Comparison of ENCODE assay signal across 28 mouse cellular contexts in genomic region chr15:41986264-41986663, GRCm38 (mm10).
DNase-seq lines count a peak whose midpoint lies in the region; ATAC-seq and TF ChIP-seq lines count a peak whose summit lies in the region.
"Had no signal": no experiment of that assay in that cellular context is flagged by ENCODE, and none has a peak within 500 bp of the region (broad histone marks: within the 10 kb centered on the region; RNA-seq: fewer than 3 reads in every experiment).

No protein-coding gene starts in this region.

- ATAC-seq in frontal cortex, adult (ENCODE audit: low TSS enrichment), result 0 out of 2 replicates have a peak, but pooled peaks have one; percentile 27
- ATAC-seq in kidney, postnatal 0 days (replicated peaks; ENCODE audit: low FRiP score, low read depth), result no peak
- no peak for ATAC-seq in midbrain, embryonic 11.5 days (ENCODE audit: low FRiP score)
- no peak for ATAC-seq in midbrain, embryonic 14.5 days (ENCODE audit: low FRiP score, low TSS enrichment)
- no peak for ATAC-seq in stomach, postnatal 0 days (ENCODE audit: low FRiP score, low TSS enrichment)
- ATAC-seq: CD4-positive, CD25-positive, alpha-beta regulatory T cell, adult 4 months; forebrain, embryonic 14.5 days; inflammation-experienced regulatory T-cells, adult 6 months had no signal

- no peaks in the 10 kb centered on the region for H3K27me3 ChIP-seq in kidney, postnatal 0 days (ENCODE audit: insufficient read depth, low read length)
- H3K27me3 ChIP-seq in midbrain, embryonic 11.5 days (ENCODE audit: control insufficient read depth, insufficient read depth, low read length), result no peaks in the 10 kb centered on the region
- H3K27me3 ChIP-seq in midbrain, embryonic 14.5 days (ENCODE audit: control insufficient read depth, insufficient read depth, low read length), result no peaks in the 10 kb centered on the region
- H3K27me3 ChIP-seq in stomach, postnatal 0 days (ENCODE audit: control insufficient read depth, insufficient read depth, low read length), result no peaks in the 10 kb centered on the region
- H3K27me3 ChIP-seq: embryonic facial prominence, embryonic 12.5 days; heart, embryonic 15.5 days; limb, embryonic 13.5 days; midbrain, embryonic 12.5 days had no signal

- H3K4me2 ChIP-seq in kidney, postnatal 0 days (ENCODE audit: low read length), result no peak overlapping the region
- no peak overlapping the region for H3K4me2 ChIP-seq in midbrain, embryonic 11.5 days
- H3K4me2 ChIP-seq in midbrain, embryonic 14.5 days (ENCODE audit: low read length), result no peak overlapping the region
- H3K4me2 ChIP-seq in stomach, postnatal 0 days (replicated peaks; ENCODE audit: low read depth), result no peak overlapping the region
- H3K4me2 ChIP-seq: embryonic facial prominence, embryonic 12.5 days; heart, embryonic 15.5 days; hindbrain, embryonic 14.5 days; limb, embryonic 13.5 days; liver, embryonic 11.5 days; midbrain, embryonic 12.5 days had no signal

- no peak overlapping the region for H3K27ac ChIP-seq in kidney, postnatal 0 days
- H3K27ac ChIP-seq in midbrain, embryonic 11.5 days (ENCODE audit: low read depth, low read length), result no peak overlapping the region
- H3K27ac ChIP-seq in midbrain, embryonic 14.5 days (replicated peaks; ENCODE audit: low read depth, low read length), result no peak overlapping the region
- H3K27ac ChIP-seq in stomach, postnatal 0 days (replicated peaks), result no peak overlapping the region
- H3K27ac ChIP-seq: embryonic facial prominence, embryonic 12.5 days; heart, embryonic 10.5 days; heart, embryonic 15.5 days; hindbrain, embryonic 14.5 days; limb, embryonic 13.5 days; midbrain, embryonic 12.5 days had no signal

- H3K9me3 ChIP-seq in kidney, postnatal 0 days (replicated peaks; ENCODE audit: low read length), result no peaks in the 10 kb centered on the region
- no peaks in the 10 kb centered on the region for H3K9me3 ChIP-seq in midbrain, embryonic 11.5 days (ENCODE audit: control insufficient read depth, low read length)
- no peaks in the 10 kb centered on the region for H3K9me3 ChIP-seq in midbrain, embryonic 14.5 days (ENCODE audit: control insufficient read depth, low read length)
- H3K9me3 ChIP-seq in stomach, postnatal 0 days (ENCODE audit: control insufficient read depth, low read length), result no peaks in the 10 kb centered on the region
- H3K9me3 ChIP-seq: embryonic facial prominence, embryonic 12.5 days; heart, embryonic 10.5 days; heart, embryonic 15.5 days; limb, embryonic 13.5 days; midbrain, embryonic 12.5 days had no signal

- H3K4me3 ChIP-seq in kidney, postnatal 0 days (replicated peaks; ENCODE audit: low read depth, low read length), result no peak overlapping the region
- H3K4me3 ChIP-seq in midbrain, embryonic 11.5 days (ENCODE audit: low read depth, low read length), result no peak overlapping the region
- H3K4me3 ChIP-seq in midbrain, embryonic 14.5 days (replicated peaks; ENCODE audit: low read depth, low read length), result no peak overlapping the region
- no peak overlapping the region for H3K4me3 ChIP-seq in stomach, postnatal 0 days (ENCODE audit: low read depth, low read length)
- H3K4me3 ChIP-seq: embryonic facial prominence, embryonic 12.5 days; heart, embryonic 10.5 days; heart, embryonic 15.5 days; limb, embryonic 13.5 days; midbrain, embryonic 12.5 days had no signal

- no peak for TF ChIP-seq EP300 in stomach, postnatal 0 days (optimal IDR thresholded peaks at IDR 0.05)

- no peak for DNase-seq in frontal cortex, postnatal 36 days (ENCODE audit: low spot score in 2 of 2)
- DNase-seq in kidney, postnatal 0 days (ENCODE audit: low spot score), result peak; percentile 23
- DNase-seq in kidney, adult 11 months, result no peak
- peak; percentile 54 for DNase-seq in midbrain, embryonic 11.5 days (ENCODE audit: low spot score, missing footprints)
- no peak for DNase-seq in midbrain, embryonic 14.5 days
- no peak for DNase-seq in stomach, postnatal 0 days (ENCODE audit: low spot score)
- DNase-seq in cerebellum, postnatal 14 days, result no peak
- DNase-seq: adrenal gland, postnatal 10 days; cerebellum, adult 11 months; cerebellum, adult 9-10 months; embryo, embryonic 11 days; gastrocnemius, postnatal 10 days; heart, postnatal 4 days; kidney, adult 8-10 months; kidney, postnatal 10 days; layer of hippocampus, adult 9-11 months; lung, postnatal 10 days had no signal

- no peak overlapping the region for H3K9ac ChIP-seq in kidney, postnatal 0 days (ENCODE audit: low read depth, low read length)
- H3K9ac ChIP-seq in midbrain, embryonic 11.5 days (ENCODE audit: low read length), result no peak overlapping the region
- no peak overlapping the region for H3K9ac ChIP-seq in midbrain, embryonic 14.5 days (replicated peaks; ENCODE audit: low read length)
- H3K9ac ChIP-seq in stomach, postnatal 0 days (ENCODE audit: low read length), result no peak overlapping the region
- H3K9ac ChIP-seq: embryonic facial prominence, embryonic 12.5 days; heart, embryonic 15.5 days; hindbrain, embryonic 14.5 days; limb, embryonic 13.5 days; midbrain, embryonic 12.5 days had no signal

- no peaks in the 10 kb centered on the region for H3K4me1 ChIP-seq in kidney, postnatal 0 days (replicated peaks; ENCODE audit: insufficient read depth, low read length)
- H3K4me1 ChIP-seq in midbrain, embryonic 11.5 days (ENCODE audit: control insufficient read depth, insufficient read depth, low read length), result no peaks in the 10 kb centered on the region
- no peaks in the 10 kb centered on the region for H3K4me1 ChIP-seq in midbrain, embryonic 14.5 days (ENCODE audit: control insufficient read depth, insufficient read depth, low read length)
- no peaks in the 10 kb centered on the region for H3K4me1 ChIP-seq in stomach, postnatal 0 days (replicated peaks; ENCODE audit: control insufficient read depth, insufficient read depth)
- H3K4me1 ChIP-seq: heart, embryonic 10.5 days; heart, embryonic 15.5 days; midbrain, embryonic 12.5 days had no signal

- H3K36me3 ChIP-seq in kidney, postnatal 0 days (ENCODE audit: insufficient read depth, low read length), result no peaks in the 10 kb centered on the region
- H3K36me3 ChIP-seq in midbrain, embryonic 11.5 days (ENCODE audit: control insufficient read depth, insufficient read depth, low read length), result no peaks in the 10 kb centered on the region
- H3K36me3 ChIP-seq in midbrain, embryonic 14.5 days (ENCODE audit: control insufficient read depth, insufficient read depth, low read length), result no peaks in the 10 kb centered on the region
- H3K36me3 ChIP-seq in stomach, postnatal 0 days (ENCODE audit: control insufficient read depth, insufficient read depth, low read length), result no peaks in the 10 kb centered on the region
- H3K36me3 ChIP-seq: embryonic facial prominence, embryonic 12.5 days; heart, embryonic 10.5 days; heart, embryonic 15.5 days; limb, embryonic 13.5 days; midbrain, embryonic 12.5 days had no signal

- peak; percentile 45; the same call in 1 of the 2 replicates for TF ChIP-seq CTCF in kidney, postnatal 0 days (IDR thresholded peaks at IDR 0.05; ENCODE audit: low read depth)
- peak; percentile 38 for TF ChIP-seq CTCF in stomach, postnatal 0 days (IDR thresholded peaks at IDR 0.05; ENCODE audit: low read depth)

- 73% methylated on average over 3 of the region's 3 CpGs for WGBS in kidney, postnatal 0 days
- 89% methylated on average over 3 of the region's 3 CpGs for WGBS in midbrain, embryonic 11.5 days
- WGBS in midbrain, embryonic 14.5 days, result 92% methylated on average over 3 of the region's 3 CpGs
- WGBS in stomach, postnatal 0 days, result 55% methylated on average over 3 of the region's 3 CpGs

Comparison
In these comparisons a context has a peak if more than half of its experiments do, and no peak if none do; other contexts are left out.
1. DNase-seq: peak in kidney, postnatal 0 days (single experiment) and midbrain, embryonic 11.5 days (single experiment); none in frontal cortex, postnatal 36 days (0 of 2), kidney, adult 11 months (single experiment), midbrain, embryonic 14.5 days (single experiment), stomach, postnatal 0 days (single experiment) and cerebellum, postnatal 14 days (0 of 2).